Mouse (Mus musculus) cerebellum, adult 9-11 months (tissue): ENCODE results near the gene Pold4.

Source experiments
- DNase-seq: peaks from one replicate; pipeline ENCODE4 v3.0.0; 2022

Gene Pold4

DNA sequence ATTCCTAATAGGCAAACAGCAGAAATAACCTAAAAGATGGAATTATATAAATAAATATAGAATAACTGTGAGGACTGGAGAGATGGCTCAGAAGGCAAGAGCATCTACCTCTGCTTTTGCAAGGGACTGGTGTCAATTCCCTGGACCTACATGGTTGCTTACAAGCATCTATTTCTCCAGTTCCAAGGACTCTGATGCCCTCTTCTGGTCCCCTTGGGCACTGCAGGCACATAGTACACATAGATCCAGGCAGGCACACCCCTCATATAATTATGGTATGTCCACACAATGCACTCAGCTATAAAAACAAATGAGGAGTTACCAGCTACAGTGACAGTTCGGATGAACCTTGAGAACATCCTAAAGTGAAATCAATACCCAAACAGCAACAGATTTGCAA is 47.8 kb downstream of the Pold4 start:
- DNase-seq, result no peak

DNA sequence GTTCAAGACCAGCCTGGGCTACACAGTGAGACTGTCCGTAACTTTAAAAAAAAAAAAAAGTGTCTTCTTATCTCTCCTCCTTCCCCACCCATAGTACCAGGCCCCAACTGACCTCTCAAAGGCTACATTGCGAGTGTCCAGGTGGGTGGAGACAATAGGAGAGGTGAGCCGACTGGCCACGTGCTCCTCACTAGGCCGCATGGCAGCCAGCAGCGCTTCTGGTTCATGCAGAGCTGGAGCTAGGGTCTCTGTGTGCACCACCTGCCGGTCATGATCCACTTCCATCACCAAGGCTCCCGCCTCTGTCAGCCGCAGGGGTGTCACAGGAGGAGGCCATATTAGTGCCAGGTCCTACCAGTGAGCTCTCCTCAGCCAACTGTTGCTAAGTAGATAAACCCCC is 48.7 kb downstream of the Pold4 start:
- no peak for DNase-seq

DNA sequence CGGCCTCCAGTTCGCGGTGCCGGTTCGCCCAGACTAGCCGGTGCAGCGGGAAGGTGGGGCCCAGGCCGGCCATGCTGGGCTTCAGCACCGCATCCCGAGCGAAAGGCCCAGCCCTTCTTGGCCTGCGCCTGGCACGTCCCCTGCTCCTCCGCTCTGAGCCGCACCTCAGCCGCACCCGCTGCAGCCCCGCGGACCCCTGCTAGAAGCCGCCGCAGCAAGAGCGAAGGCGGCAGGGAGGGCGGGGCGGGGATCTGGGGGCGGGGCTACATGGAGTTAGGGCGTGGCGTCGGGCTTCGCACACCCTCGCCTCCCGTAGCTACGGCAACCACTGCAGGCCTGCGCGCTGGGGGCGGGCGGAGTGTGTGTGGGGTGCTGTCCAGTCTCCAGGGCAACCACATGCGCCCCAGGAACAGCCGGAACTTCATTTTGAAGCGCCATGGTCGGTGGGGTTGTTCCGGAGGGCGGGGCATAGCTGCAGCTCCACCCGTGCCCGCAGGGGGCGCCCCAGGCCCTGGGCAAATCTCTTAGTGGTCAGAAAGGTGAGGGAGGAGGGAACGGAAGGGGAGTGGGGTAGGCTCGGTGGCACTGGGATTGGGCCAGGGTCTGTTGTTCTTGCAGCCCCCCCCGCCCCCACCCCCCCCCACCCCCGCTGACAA is 51.3 kb downstream of the Pold4 start, which contains the start of gene Ankrd13d:
Gene Ankrd13d (minus strand): TSS at position 240 of the 656 bp plus-strand sequence.
- DNase-seq, result peak; percentile 89
